Mouse (Mus musculus) limb, embryonic 11.5 days (tissue): ENCODE measurements around the gene Adamtsl5. TPM values are rescaled to one million over a fixed set of nuclear protein-coding genes. Genes with fewer than 3 reads are reported as not detected.

Source experiments
- ATAC-seq: fragments of 200-750 bp; cut with Nextera tagmentation; 2 replicates; pipeline ENCODE4 v1.8.0; 2017; ENCODE audit warnings: low read depth; ENCODE audit not compliant: insufficient number of reproducible peaks, low FRiP score, low TSS enrichment
- DNase-seq: peaks from one replicate; pipeline ENCODE4 v3.0.0-alpha.2; 2015; ENCODE audit warnings: low spot score
- H3K27ac ChIP-seq: fragments of 300-500 bp; sonication (generic); replicated peaks from 2 replicates; pipeline ENCODE4 v1.5.1; 2014; ENCODE audit warnings: low read depth, mild to moderate bottlenecking, low read length
- H3K27me3 ChIP-seq: fragments of 300-500 bp; sonication (generic); 2 replicates; pipeline ENCODE4 v1.6.1; 2014; ENCODE audit warnings: mild to moderate bottlenecking, low read length, mixed read lengths; ENCODE audit not compliant: control insufficient read depth, insufficient read depth
- H3K36me3 ChIP-seq: fragments of 300-500 bp; sonication (generic); 2 replicates; pipeline ENCODE4 v1.6.1; 2014; ENCODE audit warnings: mild to moderate bottlenecking, low read length, moderate library complexity, mixed read lengths; ENCODE audit not compliant: control insufficient read depth, insufficient read depth
- H3K4me1 ChIP-seq: fragments of 300-500 bp; sonication (generic); 2 replicates; pipeline ENCODE4 v1.6.1; 2014; ENCODE audit warnings: low read length, mixed read lengths; ENCODE audit not compliant: control insufficient read depth, insufficient read depth
- H3K4me2 ChIP-seq: fragments of 300-500 bp; sonication (generic); 2 replicates; pipeline ENCODE4 v1.6.1; 2014; ENCODE audit warnings: low read depth, mild to moderate bottlenecking, moderate library complexity; ENCODE audit not compliant: severe bottlenecking
- H3K4me3 ChIP-seq: fragments of 300-500 bp; sonication (generic); 2 replicates; pipeline ENCODE4 v1.5.1; 2014; ENCODE audit warnings: low read depth, low read length
- H3K9ac ChIP-seq: fragments of 300-500 bp; sonication (generic); 2 replicates; pipeline ENCODE4 v1.6.1; 2014; ENCODE audit warnings: mild to moderate bottlenecking, low read length
- H3K9me3 ChIP-seq: fragments of 300-500 bp; sonication (generic); 2 replicates; pipeline ENCODE4 v1.6.1; 2016; ENCODE audit warnings: low read length; ENCODE audit not compliant: control insufficient read depth
- WGBS: fragments of 180-500 bp; shearing (Covaris S2); extraction: QIAGEN DNeasy Blood & Tissue Kit; methylation state at CpG from one replicate; pipeline ENCODE4 v1.1.7; 2014; 5-methylcytosine and 5-hydroxymethylcytosine counted together
- polyA plus RNA-seq: library from polyadenylated mRNA; unstranded; fragments of >200 nt; fragmentation: Nextera tagmentation; extraction: Ambion mirVana; gene quantifications from 2 replicates; pipeline ENCODE4 v1.2.1, GENCODE M21; 2014

The Adamtsl5 gene
- polyA plus RNA-seq, 1 experiment from 2014 or later = 0.28 TPM

DNA sequence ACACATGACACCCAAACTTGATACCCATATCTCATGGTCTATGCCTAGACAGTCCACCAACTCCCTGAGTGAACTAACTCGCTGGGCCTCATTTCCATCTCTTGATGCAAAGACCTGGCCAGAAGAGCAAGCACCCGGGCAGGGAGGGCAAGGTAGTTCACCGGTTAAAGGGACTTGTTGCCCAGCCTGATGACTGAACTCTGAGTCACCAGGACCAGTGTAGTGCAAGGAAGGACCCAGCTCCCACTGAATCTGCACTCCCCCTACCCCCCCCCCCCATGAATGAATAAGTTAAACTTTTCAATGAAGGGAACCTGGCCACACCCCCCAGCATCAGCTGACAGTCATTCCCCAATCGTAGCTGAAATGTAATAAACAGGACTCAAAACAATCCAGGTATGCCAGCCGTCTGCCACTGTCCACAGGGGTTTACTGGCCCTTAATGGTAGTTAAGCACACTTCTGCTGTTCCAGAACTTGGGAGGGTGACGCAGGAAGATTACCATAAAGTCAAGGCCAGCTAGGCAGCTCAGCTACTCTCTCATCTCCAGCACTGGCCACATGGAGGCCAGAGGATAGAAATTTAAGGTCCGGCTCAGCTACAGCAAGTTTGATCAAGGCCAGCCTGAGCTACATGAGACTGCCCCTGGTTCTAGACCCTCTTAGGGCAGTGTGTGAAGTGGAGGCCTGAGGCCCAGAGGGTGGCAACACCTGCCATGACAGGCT is 34.6 kb upstream of the Adamtsl5 start:
- Histone ChIP-seq H3K27ac (no peak overlapping the region), H3K9me3 (no peaks in the 10 kb centered on the region), H3K4me1 (peaks cover 26% of the 10 kb centered on the region), H3K4me3 (no peak overlapping the region), H3K9ac (no peak overlapping the region), H3K4me2 (no peak overlapping the region; the same call in 1 of the 2 replicates), H3K36me3 (peaks cover 25% of the 10 kb centered on the region), H3K27me3 (no peaks in the 10 kb centered on the region)
- ATAC-seq (no peak), DNase-seq (no peak)
- 88% methylated on average over 7 of the region's 7 CpGs for WGBS

DNA sequence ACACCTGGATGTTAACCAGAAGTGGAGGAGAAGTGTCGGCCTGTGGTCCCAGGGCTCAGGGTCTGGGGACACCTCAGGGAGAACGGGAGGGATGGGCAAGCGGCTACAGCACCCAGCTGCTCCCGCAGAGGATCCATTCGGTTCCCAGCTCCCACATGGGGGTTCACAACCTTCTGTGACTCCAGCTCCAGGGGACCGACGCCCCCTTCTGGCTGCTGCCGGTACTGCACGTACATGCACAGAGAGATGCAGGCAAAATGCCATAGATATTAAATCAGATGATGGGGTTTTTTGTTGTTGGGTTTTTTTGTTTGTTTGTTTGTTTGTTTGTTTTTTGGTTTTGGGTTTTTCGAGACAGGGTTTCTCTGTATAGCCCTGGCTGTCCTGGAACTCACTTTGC is 29.5 kb upstream of the Adamtsl5 start:
- ATAC-seq (no peak), DNase-seq (no peak)
- WGBS = 52% methylated on average over 10 of the region's 10 CpGs
- Histone ChIP-seq H3K27me3 (no peaks in the 10 kb centered on the region), H3K36me3 (peaks cover 21% of the 10 kb centered on the region), H3K9ac (no peak overlapping the region), H3K4me2 (no peak overlapping the region), H3K4me3 (no peak overlapping the region), H3K9me3 (no peaks in the 10 kb centered on the region), H3K4me1 (no peaks in the 10 kb centered on the region), H3K27ac (no peak overlapping the region)

DNA sequence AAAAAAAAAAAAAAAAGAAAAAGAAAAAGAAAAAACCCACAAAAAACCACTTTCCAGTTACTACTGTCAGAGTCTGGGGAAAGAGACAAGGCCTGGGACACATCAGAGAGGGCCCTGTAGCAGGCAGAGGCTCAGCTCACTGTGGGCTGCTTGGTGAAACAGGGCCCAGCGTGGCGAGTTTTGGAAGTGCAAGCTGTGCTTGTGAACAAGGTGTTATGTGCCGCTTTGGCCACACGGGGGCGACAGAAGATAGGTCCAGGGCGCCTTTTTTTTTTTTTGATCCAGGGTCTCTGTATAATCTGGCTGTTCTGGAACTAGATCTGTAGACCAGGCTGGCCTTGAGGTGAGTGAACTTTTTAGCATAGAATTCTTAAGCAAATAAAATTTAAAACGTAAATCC is 27.9 kb upstream of the Adamtsl5 start:
- Histone ChIP-seq H3K9me3 (no peaks in the 10 kb centered on the region), H3K27me3 (no peaks in the 10 kb centered on the region), H3K36me3 (peaks cover 6% of the 10 kb centered on the region; the same call in 1 of the 2 replicates), H3K9ac (no peak overlapping the region), H3K4me3 (no peak overlapping the region), H3K4me1 (peaks cover 5% of the 10 kb centered on the region; the same call in 1 of the 2 replicates), H3K27ac (no peak overlapping the region), H3K4me2 (no peak overlapping the region)
- 2% methylated on average over 7 of the region's 7 CpGs for WGBS
- DNase-seq = peak; percentile 99
- ATAC-seq = no peak

DNA sequence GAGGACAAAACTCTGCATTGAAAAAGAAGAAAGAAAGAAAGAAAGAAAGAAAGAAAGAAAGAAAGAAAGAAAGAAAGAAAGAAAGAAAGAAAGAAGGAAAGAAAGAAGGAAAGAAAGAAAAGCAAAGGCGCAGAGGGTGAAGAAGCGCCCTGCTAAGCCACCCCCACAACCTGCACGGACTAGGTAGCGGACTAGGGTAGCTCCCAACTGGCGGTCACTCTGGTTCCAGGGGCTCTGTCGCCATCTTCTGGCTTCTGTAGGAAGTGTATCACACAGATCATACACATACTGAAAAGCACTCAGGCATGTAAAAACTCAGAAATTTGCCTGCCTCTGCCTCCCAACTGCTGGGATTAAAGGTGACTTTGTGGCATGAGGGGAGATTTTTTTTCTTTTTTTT is 25.9 kb upstream of the Adamtsl5 start:
- H3K27me3 ChIP-seq = no peaks in the 10 kb centered on the region
- peaks cover 5% of the 10 kb centered on the region; the same call in 1 of the 2 replicates for H3K4me1 ChIP-seq
- no peak overlapping the region for H3K4me2 ChIP-seq
- H3K36me3 ChIP-seq = no peaks in the 10 kb centered on the region
- H3K9ac ChIP-seq = no peak overlapping the region
- DNase-seq = peak; percentile 80
- H3K27ac ChIP-seq = no peak overlapping the region
- WGBS = 18% methylated on average over 6 of the region's 6 CpGs
- no peak for ATAC-seq
- no peak overlapping the region for H3K4me3 ChIP-seq
- no peaks in the 10 kb centered on the region for H3K9me3 ChIP-seq

DNA sequence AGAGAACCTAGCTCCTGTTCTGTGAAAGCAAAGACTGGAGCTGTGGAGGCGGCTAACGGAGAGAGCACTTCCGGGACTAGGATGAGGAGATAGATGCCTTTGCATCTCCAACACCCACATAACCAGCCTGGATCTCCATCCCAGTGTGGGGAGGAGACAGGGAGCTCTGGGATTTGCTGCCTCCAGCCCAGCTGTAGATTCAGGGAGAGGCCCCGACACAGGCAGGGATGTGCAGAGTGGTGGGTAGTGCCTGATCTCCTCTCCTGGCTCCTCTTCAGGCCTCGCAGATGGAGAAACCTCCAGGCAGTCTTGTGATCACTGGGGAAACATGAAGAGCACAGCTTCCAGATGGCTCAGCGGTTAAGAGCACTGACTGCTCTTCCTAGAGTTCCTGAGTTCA is 24.5 kb upstream of the Adamtsl5 start:
- H3K4me1 ChIP-seq = peaks cover 5% of the 10 kb centered on the region; the same call in 1 of the 2 replicates
- H3K4me2 ChIP-seq = no peak overlapping the region
- no peaks in the 10 kb centered on the region for H3K9me3 ChIP-seq
- H3K9ac ChIP-seq = no peak overlapping the region
- no peak overlapping the region for H3K4me3 ChIP-seq
- H3K27me3 ChIP-seq = no peaks in the 10 kb centered on the region
- 87% methylated on average over 6 of the region's 6 CpGs for WGBS
- no peaks in the 10 kb centered on the region for H3K36me3 ChIP-seq
- no peak overlapping the region for H3K27ac ChIP-seq
- no peak for ATAC-seq
- no peak for DNase-seq

DNA sequence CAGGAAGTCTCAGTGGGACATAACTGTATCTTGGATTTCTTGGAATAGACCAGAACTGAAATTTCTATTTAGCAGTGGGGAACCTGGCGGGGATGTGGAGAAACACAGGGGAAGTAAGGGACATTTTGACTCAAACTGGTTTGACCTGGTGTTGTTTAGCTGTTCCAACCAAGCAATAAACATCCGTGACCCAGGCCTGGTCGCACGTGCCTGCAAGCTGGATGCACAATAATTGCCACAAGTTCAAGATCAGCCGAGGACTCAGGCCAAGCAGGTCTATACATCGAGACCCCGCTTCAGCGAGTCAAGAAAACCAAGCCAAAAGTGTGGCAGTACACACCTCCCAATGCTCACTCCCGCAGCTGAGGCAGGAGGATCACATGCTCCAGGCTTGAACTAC is 23.8 kb upstream of the Adamtsl5 start:
- Histone ChIP-seq H3K36me3 (no peaks in the 10 kb centered on the region), H3K27me3 (no peaks in the 10 kb centered on the region), H3K4me2 (peak overlapping the region; percentile 11; the same call in 1 of the 2 replicates), H3K4me1 (peaks cover 5% of the 10 kb centered on the region; the same call in 1 of the 2 replicates), H3K4me3 (no peak overlapping the region; the same call in 1 of the 2 replicates), H3K9ac (no peak overlapping the region), H3K9me3 (no peaks in the 10 kb centered on the region), H3K27ac (no peak overlapping the region)
- WGBS = 56% methylated on average over 9 of the region's 9 CpGs
- no peak for ATAC-seq
- no peak for DNase-seq

DNA sequence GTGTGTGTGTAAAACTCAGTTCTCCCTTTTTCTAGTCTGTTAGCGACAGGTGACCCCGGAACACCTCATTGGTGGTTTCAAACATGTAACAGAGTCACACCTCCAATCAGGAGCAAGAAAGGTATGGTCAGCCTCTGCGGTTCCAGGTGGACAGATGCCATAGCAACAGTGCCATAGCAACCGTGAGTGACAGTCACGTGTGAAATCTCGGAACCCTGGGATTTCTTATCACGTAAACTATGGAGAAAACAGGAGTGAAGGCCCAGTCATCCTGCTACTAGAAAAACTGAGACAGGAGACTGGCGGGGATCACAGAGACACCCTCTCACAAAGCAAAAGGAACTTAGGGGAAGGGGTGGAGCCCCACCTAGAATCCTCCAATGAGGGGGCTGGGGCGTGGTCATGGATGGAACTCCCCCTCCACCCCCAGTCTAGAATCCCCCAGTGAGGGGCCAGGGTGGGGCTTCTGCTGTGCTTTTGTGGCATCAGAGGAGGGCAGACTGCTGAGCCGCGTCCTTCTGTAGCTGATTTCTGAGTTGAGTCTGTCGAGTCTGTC is 23.3 kb upstream of the Adamtsl5 start:
- Histone ChIP-seq H3K4me1 (peaks cover 5% of the 10 kb centered on the region; the same call in 1 of the 2 replicates), H3K4me2 (peak overlapping the region; percentile 11; the same call in 1 of the 2 replicates), H3K9me3 (no peaks in the 10 kb centered on the region), H3K4me3 (peak overlapping the region; percentile 26), H3K27me3 (no peaks in the 10 kb centered on the region), H3K9ac (no peak overlapping the region), H3K27ac (no peak overlapping the region), H3K36me3 (no peaks in the 10 kb centered on the region)
- DNase-seq = peak; percentile 80
- WGBS = 2% methylated on average over 12 of the region's 12 CpGs
- ATAC-seq = peak; percentile 82

DNA sequence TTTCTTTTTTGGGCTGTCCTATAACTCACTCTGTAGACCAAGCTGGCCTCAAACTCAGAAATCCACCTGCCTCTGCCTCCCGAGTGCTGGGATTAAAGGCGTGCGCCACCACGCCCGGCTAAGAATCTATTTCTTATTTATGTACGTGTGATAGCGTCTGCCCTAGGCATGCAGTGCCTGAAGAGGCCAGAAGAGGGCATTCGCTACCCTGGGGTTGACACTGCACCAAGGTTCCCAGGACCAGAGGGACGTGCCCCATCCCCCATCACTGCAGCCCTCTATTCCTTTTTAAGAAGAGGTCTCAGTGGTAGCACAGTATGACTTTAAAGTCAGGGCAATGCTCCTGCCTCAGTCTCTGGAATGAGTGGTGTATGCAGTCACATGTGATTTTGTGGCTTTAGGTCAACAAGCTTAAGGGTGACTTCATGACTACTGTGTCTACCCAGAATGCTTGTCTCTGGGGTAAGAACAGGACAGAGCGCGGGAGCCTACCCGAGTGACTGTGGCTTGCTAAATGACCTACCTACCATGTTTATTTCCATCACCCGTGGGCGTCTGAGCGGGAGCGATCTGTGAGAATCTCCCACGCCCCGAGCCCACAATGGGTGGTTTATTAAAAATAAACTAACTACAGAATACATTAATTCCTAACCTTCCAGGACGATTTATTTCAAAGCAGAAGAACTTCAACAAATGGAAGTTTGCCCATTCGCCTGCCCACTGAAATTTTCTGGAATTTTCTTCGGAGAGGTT is 22.0 kb upstream of the Adamtsl5 start:
- no peak overlapping the region for H3K4me2 ChIP-seq
- H3K36me3 ChIP-seq = no peaks in the 10 kb centered on the region
- peaks cover 5% of the 10 kb centered on the region; the same call in 1 of the 2 replicates for H3K4me1 ChIP-seq
- 84% methylated on average over 21 of the region's 21 CpGs for WGBS
- ATAC-seq (no peak), DNase-seq (no peak)
- no peak overlapping the region for H3K27ac ChIP-seq
- no peaks in the 10 kb centered on the region for H3K9me3 ChIP-seq
- no peaks in the 10 kb centered on the region for H3K27me3 ChIP-seq
- H3K9ac ChIP-seq = no peak overlapping the region
- H3K4me3 ChIP-seq = no peak overlapping the region
